ENCODE assay signal across 19 mouse cellular contexts in the genomic region with DNA sequence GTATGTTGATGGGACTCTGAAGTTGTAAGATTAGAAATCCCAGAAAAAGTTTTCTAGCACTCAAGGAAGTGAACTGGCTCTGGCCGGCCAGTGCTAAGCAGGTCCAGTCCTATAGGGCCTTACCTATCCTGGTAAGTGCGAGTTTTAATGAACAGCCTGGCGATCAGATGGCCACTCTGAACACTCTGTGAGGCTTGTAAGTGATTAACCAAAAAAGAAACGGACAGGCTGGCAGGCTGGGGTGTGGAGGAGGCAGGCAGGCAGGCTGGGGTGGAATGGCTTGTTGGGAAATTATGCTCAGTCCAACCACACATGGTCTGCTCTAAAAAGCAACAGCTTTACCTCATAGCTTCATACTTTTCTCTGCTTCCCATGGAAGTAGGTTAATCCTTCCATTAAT. TPM values are rescaled to one million over a fixed set of nuclear protein-coding genes. Genes with fewer than 3 reads are reported as not detected.
DNase-seq lines count a peak whose midpoint lies in the region; ATAC-seq and TF ChIP-seq lines count a peak whose summit lies in the region.
"Had no signal": no experiment of that assay in that cellular context is flagged by ENCODE, and none has a peak within 500 bp of the region (broad histone marks: within the 10 kb centered on the region; RNA-seq: fewer than 3 reads in every experiment).

No protein-coding gene starts in this region.

- no peak overlapping the region for H3K4me3 ChIP-seq in kidney, adult 2 months (ENCODE audit: insufficient read depth, low read depth, low read length)
- H3K4me3 ChIP-seq: embryonic facial prominence, embryonic 15.5 days; hindbrain, embryonic 13.5 days had no signal

- H3K27ac ChIP-seq in kidney, adult 2 months (ENCODE audit: insufficient read depth, low read depth, low read length): peak overlapping the region; percentile 35; the same call in 1 of the 2 replicates
- H3K27ac ChIP-seq: embryonic facial prominence, embryonic 15.5 days; hindbrain, embryonic 13.5 days; macrophage; stomach, postnatal 0 days had no signal

- H3K27me3 ChIP-seq in kidney, adult 2 months (replicated peaks; ENCODE audit: control insufficient read depth, insufficient read depth, low read length): no peaks in the 10 kb centered on the region
- H3K27me3 ChIP-seq: embryonic facial prominence, embryonic 15.5 days had no signal

- no peak for TF ChIP-seq CTCF in kidney, adult 2 months (conservative IDR thresholded peaks at IDR 0.05; ENCODE audit: insufficient read depth, insufficient read length, low read depth, low read length)

- no peak for TF ChIP-seq POLR2A in kidney, adult 2 months (IDR thresholded peaks at IDR 0.05; ENCODE audit: low read depth, low read length)

- no peak for DNase-seq in frontal cortex, postnatal 25 days (ENCODE audit: low spot score in 2 of 2)
- DNase-seq in left cerebral cortex, postnatal 36 days (ENCODE audit: low spot score in 2 of 2): peak; percentile 35 to 48
- no peak for DNase-seq in left cerebral cortex, adult 11 months (ENCODE audit: low spot score)
- peak; percentile 88 for DNase-seq in kidney, adult 2 months
- peak; percentile 60 to 85 for DNase-seq in kidney, postnatal 36 days
- no peak for DNase-seq in adrenal gland, adult (ENCODE audit: inconsistent age in 2 of 2, low spot score in 1 of 2)
- DNase-seq: adrenal gland, postnatal 10 days; cerebellum, adult 8-10 months; lung, embryonic 14.5 days; thymus, postnatal 36 days had no signal

- WGBS in kidney, adult 2 months: 41% methylated on average over 4 of the region's 4 CpGs

- intact Hi-C loops in left cerebral cortex, postnatal 36 days (cut with DNase I): no loop called here

- peaks cover 25% of the 10 kb centered on the region; the same call in 1 of the 2 replicates for H3K4me1 ChIP-seq in kidney, adult 2 months (ENCODE audit: control insufficient read depth, insufficient read depth, low read length)

- ATAC-seq in frontal cortex, adult (ENCODE audit: low TSS enrichment): peak; percentile 93; the same call in 1 of the 2 replicates
- no peak for ATAC-seq in inflammation-experienced regulatory T-cells, adult 6 months
- ATAC-seq: intestine, postnatal 0 days; midbrain, embryonic 16.5 days had no signal

- peaks cover 5% of the 10 kb centered on the region; the same call in 1 of the 2 replicates for H3K36me3 ChIP-seq in kidney, adult 2 months (ENCODE audit: control insufficient read depth, insufficient read depth, low read length)
- H3K36me3 ChIP-seq: hindbrain, embryonic 13.5 days had no signal

RNA-seq across cellular contexts. Expression of gene Tuba1c, which starts 5.7 kb away (rescaled TPM):
- 10 to 100 TPM; 60.3 to 78.5 TPM for total RNA-seq in left cerebral cortex, postnatal 36 days (2021)
- polyA plus RNA-seq in kidney, adult 2 months (2012; rRNA removed): 128 and 146 TPM in 2 replicates
- polyA plus RNA-seq in inflammation-experienced regulatory T-cells, adult 6 months (2017; shearing (Covaris generic)): 100 to 1,000 TPM in 1 of 3 experiments, 10 to 100 TPM in 2; 70.4 to 203 (median 83.7) TPM

RNA-seq across cellular contexts. Expression of gene Prph, which starts 19.5 kb away (rescaled TPM):
- 1 to 10 TPM in 1 of 2 experiments, under 1 TPM in 1; 0.97 to 1.8 TPM for total RNA-seq in left cerebral cortex, postnatal 36 days (2021)
- polyA plus RNA-seq in kidney, adult 2 months (2012; rRNA removed): 1.7 and 3.2 TPM in 2 replicates
- polyA plus RNA-seq in inflammation-experienced regulatory T-cells, adult 6 months (2017; shearing (Covaris generic)): not detected

RNA-seq across cellular contexts. Expression of gene Troap, which starts 38.9 kb away (rescaled TPM):
- total RNA-seq in left cerebral cortex, postnatal 36 days (2021): under 1 TPM in 1 of 2 experiments, not detected in 1; 0.32 TPM
- 0.29 and 0.33 TPM in 2 replicates for polyA plus RNA-seq in kidney, adult 2 months (2012; rRNA removed)
- 1 to 10 TPM in 2 of 3 experiments, under 1 TPM in 1; 0.92 to 9.3 (median 1.1) TPM for polyA plus RNA-seq in inflammation-experienced regulatory T-cells, adult 6 months (2017; shearing (Covaris generic))

RNA-seq across cellular contexts. Expression of gene C1ql4, which starts 52.2 kb away (rescaled TPM):
- not detected for total RNA-seq in left cerebral cortex, postnatal 36 days (2021)
- 0.44 and 0.61 TPM in 2 replicates for polyA plus RNA-seq in kidney, adult 2 months (2012; rRNA removed)
- polyA plus RNA-seq in inflammation-experienced regulatory T-cells, adult 6 months (2017; shearing (Covaris generic)): not detected
- total RNA-seq: left cerebral cortex, postnatal 14 days had no signal
- polyA plus RNA-seq: lung, embryonic 14.5 days; macrophage; stomach, postnatal 0 days had no signal

RNA-seq across cellular contexts. Expression of gene Dnajc22, which starts 57.5 kb away (rescaled TPM):
- under 1 TPM; 0.25 to 0.27 TPM for total RNA-seq in left cerebral cortex, postnatal 36 days (2021)
- 49.9 and 53.4 TPM in 2 replicates for polyA plus RNA-seq in kidney, adult 2 months (2012; rRNA removed)
- not detected for polyA plus RNA-seq in inflammation-experienced regulatory T-cells, adult 6 months (2017; shearing (Covaris generic))
- total RNA-seq: left cerebral cortex, postnatal 14 days had no signal
- polyA plus RNA-seq: macrophage had no signal

Comparison
In these comparisons a context has a peak if more than half of its experiments do, and no peak if none do; other contexts are left out.
1. DNase-seq: peak in left cerebral cortex, postnatal 36 days (2 of 2), kidney, adult 2 months (single experiment) and kidney, postnatal 36 days (2 of 2); none in frontal cortex, postnatal 25 days (0 of 2), left cerebral cortex, adult 11 months (single experiment) and adrenal gland, adult (0 of 2).